Mouse (Mus musculus): ENCODE results near the gene Gdpgp1. TPM values are rescaled to one million over a fixed set of nuclear protein-coding genes. Genes with fewer than 3 reads are reported as not detected.

The Gdpgp1 gene
- polyA plus RNA-seq, 1 experiment from 2014 or later = 3.5 TPM

GRCm38 (mm10) chr7:80210982-80211381 lies 21.7 kb upstream of the Gdpgp1 start:
- Histone ChIP-seq H3K36me3 (peaks cover 25% of the 10 kb centered on the region), H3K9ac (no peak overlapping the region), H3K4me3 (no peak overlapping the region), H3K9me3 (no peaks in the 10 kb centered on the region), H3K4me2 (replicated peaks) (no peak overlapping the region), H3K27ac (no peak overlapping the region), H3K4me1 (peaks cover 40% of the 10 kb centered on the region), H3K27me3 (no peaks in the 10 kb centered on the region)
- WGBS = 85% methylated on average over 4 of the region's 4 CpGs
- no peak for ATAC-seq (ENCODE audit: low FRiP score, low read depth)

- H3K4me2 ChIP-seq (replicated peaks) = no peak overlapping the region
- H3K36me3 ChIP-seq = peaks cover 51% of the 10 kb centered on the region
- H3K4me3 ChIP-seq = no peak overlapping the region
- no peak for ATAC-seq (ENCODE audit: low FRiP score, low read depth)
- no peaks in the 10 kb centered on the region for H3K9me3 ChIP-seq
- H3K9ac ChIP-seq = no peak overlapping the region
- 89% methylated on average over 7 of the region's 7 CpGs for WGBS
- H3K4me1 ChIP-seq = peaks cover 17% of the 10 kb centered on the region
- no peak overlapping the region for H3K27ac ChIP-seq
- H3K27me3 ChIP-seq = no peaks in the 10 kb centered on the region
Observed at GRCm38 (mm10) chr7:80213604-80214003, 19.1 kb upstream of the Gdpgp1 start.

GRCm38 (mm10) chr7:80214459-80214858 lies 18.2 kb upstream of the Gdpgp1 start:
- H3K4me1 ChIP-seq = peaks cover 9% of the 10 kb centered on the region; the same call in 1 of the 2 replicates
- H3K36me3 ChIP-seq = peaks cover 60% of the 10 kb centered on the region
- H3K9me3 ChIP-seq = no peaks in the 10 kb centered on the region
- WGBS = 75% methylated on average over 8 of the region's 8 CpGs
- ATAC-seq (ENCODE audit: low FRiP score, low read depth) = no peak
- no peak overlapping the region for H3K4me2 ChIP-seq (replicated peaks)
- no peak overlapping the region for H3K4me3 ChIP-seq
- H3K27ac ChIP-seq = no peak overlapping the region; the same call in 1 of the 2 replicates
- H3K9ac ChIP-seq = no peak overlapping the region
- H3K27me3 ChIP-seq = no peaks in the 10 kb centered on the region

GRCm38 (mm10) chr7:80215398-80215797 lies 17.3 kb upstream of the Gdpgp1 start:
- Histone ChIP-seq H3K4me3 (no peak overlapping the region), H3K36me3 (peaks cover 69% of the 10 kb centered on the region), H3K9ac (peak overlapping the region; percentile 26; the same call in 1 of the 2 replicates), H3K4me1 (peaks cover 5% of the 10 kb centered on the region; the same call in 1 of the 2 replicates), H3K4me2 (replicated peaks) (no peak overlapping the region), H3K9me3 (no peaks in the 10 kb centered on the region), H3K27me3 (no peaks in the 10 kb centered on the region), H3K27ac (peak overlapping the region; percentile 17; the same call in 1 of the 2 replicates)
- ATAC-seq (ENCODE audit: low FRiP score, low read depth) = peak; percentile 73
- 28% methylated on average over 4 of the region's 4 CpGs for WGBS

GRCm38 (mm10) chr7:80216566-80216965 lies 16.1 kb upstream of the Gdpgp1 start:
- Histone ChIP-seq H3K27ac (no peak overlapping the region), H3K9ac (no peak overlapping the region), H3K4me2 (replicated peaks) (no peak overlapping the region), H3K4me1 (peaks cover 5% of the 10 kb centered on the region; the same call in 1 of the 2 replicates), H3K27me3 (no peaks in the 10 kb centered on the region), H3K9me3 (no peaks in the 10 kb centered on the region), H3K4me3 (no peak overlapping the region), H3K36me3 (peaks cover 81% of the 10 kb centered on the region)
- ATAC-seq (ENCODE audit: low FRiP score, low read depth) = 0 out of 2 replicates have a peak, but pooled peaks have one; percentile 37
- WGBS = 83% methylated on average over 8 of the region's 8 CpGs

GRCm38 (mm10) chr7:80218666-80219065 lies 14.0 kb upstream of the Gdpgp1 start:
- 93% methylated on average over 9 of the region's 9 CpGs for WGBS
- peaks cover 84% of the 10 kb centered on the region for H3K36me3 ChIP-seq

GRCm38 (mm10) chr7:80220237-80220797 lies 12.3 kb upstream of the Gdpgp1 start:
- no peaks in the 10 kb centered on the region for H3K27me3 ChIP-seq
- ATAC-seq (ENCODE audit: low FRiP score, low read depth) = no peak
- H3K9me3 ChIP-seq = no peaks in the 10 kb centered on the region
- no peak overlapping the region for H3K4me2 ChIP-seq (replicated peaks)
- H3K4me3 ChIP-seq = no peak overlapping the region
- H3K9ac ChIP-seq = no peak overlapping the region
- WGBS = 97% methylated on average over 9 of the region's 9 CpGs
- H3K36me3 ChIP-seq = peaks cover 92% of the 10 kb centered on the region
- no peaks in the 10 kb centered on the region for H3K4me1 ChIP-seq
- H3K27ac ChIP-seq = no peak overlapping the region

More at GRCm38 (mm10) chr7:80218666-80219065, 14.0 kb upstream of the Gdpgp1 start:
- Histone ChIP-seq H3K27ac (no peak overlapping the region), H3K9me3 (no peaks in the 10 kb centered on the region), H3K4me3 (no peak overlapping the region), H3K9ac (no peak overlapping the region), H3K27me3 (no peaks in the 10 kb centered on the region), H3K4me2 (replicated peaks) (no peak overlapping the region), H3K4me1 (peaks cover 5% of the 10 kb centered on the region; the same call in 1 of the 2 replicates)
- ATAC-seq (ENCODE audit: low FRiP score, low read depth) = no peak

- Histone ChIP-seq H3K27me3 (no peaks in the 10 kb centered on the region), H3K9ac (no peak overlapping the region), H3K27ac (no peak overlapping the region), H3K9me3 (no peaks in the 10 kb centered on the region), H3K4me2 (replicated peaks) (no peak overlapping the region), H3K4me3 (no peak overlapping the region), H3K36me3 (peaks cover 89% of the 10 kb centered on the region), H3K4me1 (no peaks in the 10 kb centered on the region)
- WGBS = 91% methylated on average over 4 of the region's 4 CpGs
- no peak for ATAC-seq (ENCODE audit: low FRiP score, low read depth)
Observed at GRCm38 (mm10) chr7:80221179-80221750, 11.4 kb upstream of the Gdpgp1 start.

- Histone ChIP-seq H3K4me2 (replicated peaks) (no peak overlapping the region), H3K27me3 (peaks cover 3% of the 10 kb centered on the region; the same call in 1 of the 2 replicates), H3K9me3 (no peaks in the 10 kb centered on the region), H3K36me3 (peaks cover 58% of the 10 kb centered on the region), H3K4me3 (no peak overlapping the region), H3K4me1 (peaks cover 11% of the 10 kb centered on the region), H3K9ac (no peak overlapping the region), H3K27ac (no peak overlapping the region)
- ATAC-seq (ENCODE audit: low FRiP score, low read depth) = no peak
- WGBS = 95% methylated on average over 4 of the region's 4 CpGs
Observed at GRCm38 (mm10) chr7:80227065-80227464, 5.6 kb upstream of the Gdpgp1 start.

- no peak for ATAC-seq (ENCODE audit: low FRiP score, low read depth)
- no peak overlapping the region for H3K4me3 ChIP-seq
- H3K27me3 ChIP-seq = peaks cover 3% of the 10 kb centered on the region; the same call in 1 of the 2 replicates
- peaks cover 21% of the 10 kb centered on the region for H3K4me1 ChIP-seq
- H3K36me3 ChIP-seq = peaks cover 32% of the 10 kb centered on the region
- no peaks in the 10 kb centered on the region for H3K9me3 ChIP-seq
- H3K4me2 ChIP-seq (replicated peaks) = no peak overlapping the region
- no peak overlapping the region for H3K9ac ChIP-seq
- no peak overlapping the region for H3K27ac ChIP-seq
- WGBS = 58% methylated on average over 6 of the region's 6 CpGs
Observed at GRCm38 (mm10) chr7:80230196-80230595, 2.5 kb upstream of the Gdpgp1 start.

- peak overlapping the region; percentile 69 for H3K4me3 ChIP-seq
- no peaks in the 10 kb centered on the region for H3K9me3 ChIP-seq
- H3K27me3 ChIP-seq = peaks cover 3% of the 10 kb centered on the region; the same call in 1 of the 2 replicates
- H3K27ac ChIP-seq = no peak overlapping the region; the same call in 1 of the 2 replicates
- WGBS = 1% methylated on average over 29 of the region's 29 CpGs
- peaks cover 25% of the 10 kb centered on the region for H3K4me1 ChIP-seq
- ATAC-seq (ENCODE audit: low FRiP score, low read depth) = peak; percentile 14; the same call in 1 of the 2 replicates
- peaks cover 22% of the 10 kb centered on the region for H3K36me3 ChIP-seq
- peak overlapping the region; percentile 74 for H3K9ac ChIP-seq
- H3K4me2 ChIP-seq (replicated peaks) = peak overlapping the region; percentile 91
Observed at GRCm38 (mm10) chr7:80231971-80232488, 635 bp upstream of the Gdpgp1 start.

GRCm38 (mm10) chr7:80233799-80234198 lies 1.1 kb downstream of the Gdpgp1 start:
- no peak for ATAC-seq (ENCODE audit: low FRiP score, low read depth)
- no peaks in the 10 kb centered on the region for H3K9me3 ChIP-seq
- no peak overlapping the region for H3K27ac ChIP-seq
- H3K27me3 ChIP-seq = peaks cover 3% of the 10 kb centered on the region; the same call in 1 of the 2 replicates
- peak overlapping the region; percentile 69 for H3K4me3 ChIP-seq
- peak overlapping the region; percentile 91 for H3K4me2 ChIP-seq (replicated peaks)
- H3K9ac ChIP-seq = peak overlapping the region; percentile 31; the same call in 1 of the 2 replicates
- 78% methylated on average over 9 of the region's 9 CpGs for WGBS
- H3K4me1 ChIP-seq = peaks cover 25% of the 10 kb centered on the region
- peaks cover 13% of the 10 kb centered on the region for H3K36me3 ChIP-seq

Measured in limb, embryonic 13.5 days (tissue).